Mouse (Mus musculus) spleen, adult 2 months (tissue): ENCODE results near the gene Sec24a.

Experiments used
- CTCF ChIP-seq: fragments of 200-500 bp; IDR thresholded peaks from 2 replicates; pipeline ENCODE4 v1.5.1; 2011; ENCODE audit warnings: mild to moderate bottlenecking, inconsistent platforms; ENCODE audit not compliant: insufficient read depth, insufficient read length, insufficient replicate concordance; ENCODE audit errors: extremely low read depth
- POLR2A ChIP-seq: fragments of 200-500 bp; IDR thresholded peaks from 2 replicates; pipeline ENCODE4 v1.6.1; 2011; ENCODE audit warnings: low read depth, low read length, inconsistent platforms

GRCm38 (mm10) chr11:51643202-51643601 is 120.2 kb downstream of the Sec24a start:
- TF ChIP-seq CTCF = no peak
- TF ChIP-seq POLR2A = no peak
